Mouse (Mus musculus) liver, adult 2 months (tissue): ENCODE measurements at regions not wholly inside any gene's neighbourhood (a gene's known extent, or its start where the extent isn't known, plus 50 kb on each side); places are given as distances from the start of the nearest gene placed in this dataset.

ENCODE experiments used
- DNase-seq: peaks from one replicate; pipeline ENCODE4 v3.0.0-alpha.2; 2011; ENCODE audit warnings: low read depth, low spot score; ENCODE audit errors: extremely low read depth
- H3K27ac ChIP-seq: fragments of 200-500 bp; replicated peaks from 2 replicates; pipeline ENCODE4 v1.5.1; 2012; ENCODE audit warnings: low read depth, mild to moderate bottlenecking, control low read depth, inconsistent platforms, low read length; ENCODE audit not compliant: insufficient read depth
- H3K27me3 ChIP-seq: fragments of 200-500 bp; 2 replicates; pipeline ENCODE4 v1.6.1; 2012; ENCODE audit warnings: mild to moderate bottlenecking, moderate library complexity, low read length, inconsistent platforms; ENCODE audit not compliant: control insufficient read depth, insufficient read depth
- H3K36me3 ChIP-seq: fragments of 200-500 bp; 2 replicates; pipeline ENCODE4 v1.6.1; 2012; ENCODE audit warnings: low read length, inconsistent platforms; ENCODE audit not compliant: control insufficient read depth, insufficient read depth
- H3K4me1 ChIP-seq: fragments of 200-500 bp; 2 replicates; pipeline ENCODE4 v1.6.1; 2011; ENCODE audit warnings: low read length; ENCODE audit not compliant: control insufficient read depth, insufficient read depth
- H3K4me3 ChIP-seq: fragments of 200-500 bp; 2 replicates; pipeline ENCODE4 v1.5.1; 2011; ENCODE audit warnings: low read depth, mild to moderate bottlenecking, control low read depth, low read length, moderate library complexity; ENCODE audit not compliant: insufficient read depth
- H3K79me2 ChIP-seq: fragments of 200-500 bp; 2 replicates; pipeline ENCODE4 v1.6.1; 2012; ENCODE audit warnings: inconsistent platforms, mild to moderate bottlenecking, low read length, moderate library complexity; ENCODE audit not compliant: control insufficient read depth, insufficient read depth
- H3K9ac ChIP-seq: fragments of 200-500 bp; 2 replicates; pipeline ENCODE4 v1.6.1; 2012; ENCODE audit warnings: low read depth, mild to moderate bottlenecking, control low read depth, inconsistent platforms, low read length
- CTCF ChIP-seq: fragments of 200-500 bp; IDR thresholded peaks from 2 replicates; pipeline ENCODE4 v1.5.1; 2011; ENCODE audit warnings: low read depth, low read length, control low read depth
- POLR2A ChIP-seq: fragments of 200-500 bp; IDR thresholded peaks from 2 replicates; pipeline ENCODE4 v1.6.1; 2011; ENCODE audit warnings: low read length, control low read depth; ENCODE audit not compliant: insufficient read depth; ENCODE audit errors: extremely low read depth
- WGBS: fragments of 180-500 bp; shearing (Covaris S2); methylation state at CpG from one replicate; pipeline ENCODE4 v1.1.7; 2018; 5-methylcytosine and 5-hydroxymethylcytosine counted together

DNA sequence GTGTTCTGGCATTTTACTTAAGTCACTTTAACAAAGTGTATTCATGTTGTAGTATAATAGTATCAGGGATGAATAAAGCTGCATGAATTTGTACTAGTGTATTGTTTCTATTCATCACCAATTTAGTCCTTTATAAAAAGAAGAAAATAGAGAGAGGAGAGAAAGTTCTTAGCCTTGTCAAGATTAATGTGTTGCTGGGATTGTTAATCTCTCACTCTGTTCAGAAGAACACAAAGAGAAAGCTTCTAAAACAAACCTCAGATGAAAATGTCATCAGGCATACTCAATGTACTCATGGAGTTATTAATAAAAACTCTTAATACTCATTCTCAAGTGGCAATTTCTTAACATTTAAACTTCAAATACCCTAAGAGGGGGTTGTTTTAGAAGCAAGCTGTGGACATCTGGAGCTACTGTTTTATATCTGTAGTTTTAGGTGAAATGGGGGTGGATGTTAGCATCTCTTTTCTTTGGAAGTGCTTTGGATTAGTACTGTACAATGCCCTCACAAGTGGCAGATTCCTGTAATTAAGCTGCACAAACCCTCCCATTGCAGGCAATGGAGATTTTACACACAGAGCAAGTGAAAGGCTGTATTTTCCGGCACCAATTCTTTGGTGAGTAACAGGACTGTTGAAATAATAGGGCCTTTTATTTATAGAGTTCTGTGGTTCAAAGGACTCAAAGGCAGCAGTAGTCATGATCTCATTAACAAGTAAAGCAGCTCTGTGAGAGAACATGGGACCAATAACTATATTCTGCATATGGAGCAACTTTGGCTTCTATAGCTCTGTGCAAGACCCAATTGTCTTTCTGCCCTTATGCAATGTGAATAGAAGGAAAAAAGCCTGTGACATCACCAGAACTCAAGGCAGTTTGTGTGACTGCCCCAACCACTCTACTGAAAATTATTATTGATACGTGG, 273.4 kb upstream of the Epha5 start:
- Histone ChIP-seq H3K4me1 (no peaks in the 10 kb centered on the region), H3K36me3 (no peaks in the 10 kb centered on the region), H3K9ac (no peak overlapping the region), H3K27ac (no peak overlapping the region), H3K4me3 (no peak overlapping the region), H3K27me3 (no peaks in the 10 kb centered on the region), H3K79me2 (no peaks in the 10 kb centered on the region)
- TF ChIP-seq CTCF (no peak), POLR2A (no peak)
- 85% methylated on average over 2 of the region's 2 CpGs for WGBS
- no peak for DNase-seq

GRCm38 (mm10) chr5:84687534-84687933, 270.4 kb upstream of the Epha5 start:
- Histone ChIP-seq H3K27ac (no peak overlapping the region), H3K9ac (no peak overlapping the region), H3K36me3 (no peaks in the 10 kb centered on the region), H3K4me1 (no peaks in the 10 kb centered on the region), H3K4me3 (no peak overlapping the region), H3K27me3 (no peaks in the 10 kb centered on the region), H3K79me2 (no peaks in the 10 kb centered on the region)
- TF ChIP-seq POLR2A (no peak), CTCF (no peak)
- no peak for DNase-seq

- H3K4me1 ChIP-seq, result no peaks in the 10 kb centered on the region
- no peaks in the 10 kb centered on the region for H3K36me3 ChIP-seq
- H3K79me2 ChIP-seq, result no peaks in the 10 kb centered on the region
- no peak overlapping the region for H3K4me3 ChIP-seq
- DNase-seq, result no peak
- H3K27me3 ChIP-seq, result no peaks in the 10 kb centered on the region
- H3K27ac ChIP-seq, result no peak overlapping the region
- no peak overlapping the region for H3K9ac ChIP-seq
- TF ChIP-seq POLR2A (no peak), CTCF (no peak)
These were observed 238.0 kb upstream of the Epha5 start for GRCm38 (mm10) chr5:84655171-84655570.

GRCm38 (mm10) chr5:84635502-84635901, 218.3 kb upstream of the Epha5 start:
- Histone ChIP-seq H3K4me3 (no peak overlapping the region), H3K36me3 (no peaks in the 10 kb centered on the region), H3K27ac (no peak overlapping the region), H3K27me3 (no peaks in the 10 kb centered on the region), H3K79me2 (no peaks in the 10 kb centered on the region), H3K4me1 (no peaks in the 10 kb centered on the region), H3K9ac (no peak overlapping the region)
- TF ChIP-seq CTCF, result no peak
- TF ChIP-seq POLR2A, result no peak
- DNase-seq, result no peak
- WGBS, result 75% methylated on average over 3 of the region's 3 CpGs

DNA sequence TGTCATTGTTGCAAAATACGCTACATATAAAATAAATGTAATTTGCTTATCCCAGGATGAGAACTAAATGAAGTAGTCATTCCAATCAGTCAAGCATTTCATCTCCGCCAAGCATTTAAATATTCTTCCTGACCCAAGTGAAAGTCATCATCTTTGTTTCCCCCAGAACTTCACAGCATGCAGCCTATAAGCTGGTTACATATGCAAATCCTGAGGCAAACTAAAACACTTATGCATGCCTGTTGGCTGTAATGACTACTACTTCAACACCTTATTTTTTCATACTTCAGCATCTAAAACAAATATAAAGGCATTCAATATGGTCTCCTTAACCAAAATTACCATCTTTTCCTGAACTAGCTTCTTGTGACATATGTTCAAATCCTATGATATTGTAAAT, 215.7 kb upstream of the Epha5 start:
- Histone ChIP-seq H3K9ac (no peak overlapping the region), H3K4me1 (no peaks in the 10 kb centered on the region), H3K36me3 (no peaks in the 10 kb centered on the region), H3K27me3 (no peaks in the 10 kb centered on the region), H3K4me3 (no peak overlapping the region), H3K79me2 (no peaks in the 10 kb centered on the region), H3K27ac (no peak overlapping the region)
- TF ChIP-seq POLR2A, result no peak
- no peak for TF ChIP-seq CTCF
- no peak for DNase-seq
- WGBS, result 65% methylated on average over 2 of the region's 2 CpGs

- H3K9ac ChIP-seq, result no peak overlapping the region
- WGBS, result 78% methylated on average over 1 of the region's 1 CpGs
- no peaks in the 10 kb centered on the region for H3K79me2 ChIP-seq
- no peaks in the 10 kb centered on the region for H3K27me3 ChIP-seq
- no peak overlapping the region for H3K4me3 ChIP-seq
- no peaks in the 10 kb centered on the region for H3K4me1 ChIP-seq
- H3K27ac ChIP-seq, result no peak overlapping the region
- H3K36me3 ChIP-seq, result no peaks in the 10 kb centered on the region
- TF ChIP-seq POLR2A (no peak), CTCF (no peak)
- DNase-seq, result no peak
These were observed 201.0 kb upstream of the Epha5 start for GRCm38 (mm10) chr5:84618194-84618593.
